Mouse (Mus musculus): ENCODE measurements around the gene Spr. TPM values are rescaled to one million over a fixed set of nuclear protein-coding genes. Genes with fewer than 3 reads are reported as not detected.

Gene Spr
- polyA plus RNA-seq (2012; rRNA removed; ENCODE audit: low replicate concordance): 23.2 and 27.7 TPM in 2 replicates

DNA sequence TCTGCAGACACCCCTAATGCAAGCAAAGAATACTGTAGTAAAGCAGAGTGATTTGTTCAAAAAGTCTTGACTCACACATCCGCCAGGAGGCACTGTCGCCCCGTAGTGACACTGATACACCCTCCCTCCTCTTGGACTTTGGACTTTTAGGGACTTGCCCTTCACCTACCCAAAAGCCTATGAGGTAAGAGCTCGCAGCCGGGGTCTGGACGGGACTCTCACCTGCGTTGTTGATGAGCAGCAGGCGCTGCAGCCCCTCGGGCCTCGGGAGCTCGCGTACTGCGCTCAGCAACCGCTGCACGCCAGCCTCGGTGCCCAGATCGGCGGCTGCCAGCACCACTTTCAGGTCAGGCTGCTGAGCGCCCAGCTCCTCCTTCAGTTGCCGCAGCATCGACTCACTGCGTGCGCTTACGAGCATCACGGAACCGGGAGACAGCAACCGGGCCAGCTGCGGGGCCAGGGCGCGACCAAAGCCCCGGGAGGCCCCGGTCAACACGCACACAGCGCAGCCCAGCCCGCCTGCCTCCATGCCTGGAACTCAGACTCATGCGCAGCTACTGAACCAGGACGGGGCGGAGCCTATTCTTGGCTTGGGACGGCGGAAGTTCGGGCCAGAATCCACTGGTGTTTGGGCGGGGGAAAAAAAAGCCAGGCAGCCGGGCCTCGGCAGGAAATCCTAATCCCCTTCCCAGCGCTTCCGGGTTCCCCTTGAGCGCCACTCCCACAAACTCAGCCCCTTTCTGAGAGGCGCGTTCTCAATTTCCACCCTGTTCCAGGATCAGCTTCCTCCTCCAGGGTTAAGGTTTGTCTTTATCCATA, at the start of gene Spr:
TSS of gene Spr (minus strand) at position 550 of the 819 bp plus-strand sequence.

Other genes starting within 250 kb of the Spr start
- 9.5 and 17.2 TPM in 2 replicates for gene Exoc6b, start 68.3 kb downstream of the Spr start, polyA plus RNA-seq (2012; rRNA removed; ENCODE audit: low replicate concordance)
- not detected in 2 replicates for gene Emx1, start 49.7 kb upstream of the Spr start, polyA plus RNA-seq (2012; rRNA removed; ENCODE audit: low replicate concordance)
- 20.8 and 39.8 TPM in 2 replicates for gene Sfxn5, start 195.7 kb upstream of the Spr start, polyA plus RNA-seq (2012; rRNA removed; ENCODE audit: low replicate concordance)
- 35.7 and 44.5 TPM in 2 replicates for gene Rab11fip5, start 236.9 kb upstream of the Spr start, polyA plus RNA-seq (2012; rRNA removed; ENCODE audit: low replicate concordance)